Mouse (Mus musculus): Measurements from ENCODE around the gene Padi4. TPM values are rescaled to one million over a fixed set of nuclear protein-coding genes. Genes with fewer than 3 reads are reported as not detected.
A peak's percentile ranks its signal among the peaks of the same experiment; 100 is the strongest.

Padi4 gene
- total and polyA plus RNA-seq, 3 experiments = 0.02 TPM; not detected in 2

DNA sequence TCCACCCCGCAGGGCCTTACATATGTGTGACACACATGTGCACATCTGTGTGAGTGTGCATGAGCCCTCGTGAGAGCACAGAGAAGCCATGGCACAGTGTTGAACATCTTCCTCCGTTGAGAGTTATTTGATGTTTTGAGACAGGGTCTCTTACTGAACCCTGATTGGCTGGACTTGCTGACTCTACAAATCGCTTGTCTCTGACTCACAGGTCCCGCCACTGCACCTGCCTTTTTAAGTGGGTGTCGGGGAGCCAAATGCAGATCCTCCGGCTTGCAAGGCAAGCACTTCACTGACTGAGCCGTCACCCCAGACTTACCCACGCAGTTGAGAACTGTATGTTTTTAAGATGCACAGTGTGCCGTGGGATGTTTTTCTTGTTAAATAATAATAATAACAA, 1.8 kb upstream of the Padi4 start:
- Histone ChIP-seq H3K9me3 (replicated peaks) (no peaks in the 10 kb centered on the region), H3K4me1 (ENCODE audit: insufficient read depth, low read depth, low read length) (no peaks in the 10 kb centered on the region), H3K36me3 (replicated peaks) (no peaks in the 10 kb centered on the region), H3K4me3 (ENCODE audit: low read depth, low read length) (no peak overlapping the region), H3K27me3 (ENCODE audit: insufficient read depth, low read length) (peaks cover 9% of the 10 kb centered on the region; the same call in 1 of the 2 replicates)
- TF ChIP-seq CTCF (IDR thresholded peaks at IDR 0.05; ENCODE audit: low read depth, low read length) = no peak
- TF ChIP-seq GATA2 (IDR thresholded peaks at IDR 0.05; ENCODE audit: borderline replicate concordance, low read depth, low read length) = no peak
- no peak for TF ChIP-seq GATA1 (IDR thresholded peaks at IDR 0.05; ENCODE audit: borderline replicate concordance, low read length)
- TF ChIP-seq TAL1 (conservative IDR thresholded peaks at IDR 0.05; ENCODE audit: low read depth, low read length) = no peak
- no peak for TF ChIP-seq POLR2AphosphoS5 (IDR thresholded peaks at IDR 0.05; ENCODE audit: insufficient replicate concordance, low read depth, low read length)
- DNase-seq (ENCODE audit: low spot score) (no peak), ATAC-seq (ENCODE audit: extremely low read depth, insufficient number of reproducible peaks, low FRiP score, poor library complexity, severe bottlenecking) (no peak)

DNA sequence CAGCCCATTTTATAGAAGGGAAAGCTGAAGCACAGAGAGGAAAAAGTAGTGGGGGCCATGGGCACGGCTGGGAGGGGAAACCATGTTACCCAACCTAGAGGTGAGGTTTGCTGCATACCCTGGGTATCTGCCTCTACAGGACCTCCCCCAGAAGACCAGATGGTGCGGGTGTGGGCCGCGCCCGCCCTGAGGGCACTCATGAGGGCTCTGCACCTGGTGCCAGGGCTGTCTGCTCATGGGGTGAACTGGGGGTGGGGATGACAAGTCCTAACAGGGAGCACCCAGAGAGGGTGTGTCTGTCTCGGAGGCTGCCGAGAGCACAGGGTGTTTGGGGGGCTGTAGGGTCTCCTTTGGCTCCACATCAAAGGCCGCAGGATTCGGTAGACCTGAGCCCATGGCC, 857 bp upstream of the Padi4 start:
- Histone ChIP-seq H3K4me1 (ENCODE audit: insufficient read depth, low read depth, low read length) (peaks cover 6% of the 10 kb centered on the region), H3K9me3 (replicated peaks) (no peaks in the 10 kb centered on the region), H3K27me3 (ENCODE audit: insufficient read depth, low read length) (peaks cover 7% of the 10 kb centered on the region; the same call in 1 of the 2 replicates), H3K4me3 (ENCODE audit: low read depth, low read length) (no peak overlapping the region), H3K36me3 (replicated peaks) (no peaks in the 10 kb centered on the region)
- DNase-seq (ENCODE audit: low spot score) = no peak
- TF ChIP-seq POLR2AphosphoS5 (IDR thresholded peaks at IDR 0.05; ENCODE audit: insufficient replicate concordance, low read depth, low read length) = no peak
- TF ChIP-seq GATA1 (IDR thresholded peaks at IDR 0.05; ENCODE audit: borderline replicate concordance, low read length) = no peak
- no peak for TF ChIP-seq TAL1 (conservative IDR thresholded peaks at IDR 0.05; ENCODE audit: low read depth, low read length)
- TF ChIP-seq CTCF (IDR thresholded peaks at IDR 0.05; ENCODE audit: low read depth, low read length) = no peak
- no peak for TF ChIP-seq GATA2 (IDR thresholded peaks at IDR 0.05; ENCODE audit: borderline replicate concordance, low read depth, low read length)
- no peak for ATAC-seq (ENCODE audit: extremely low read depth, insufficient number of reproducible peaks, low FRiP score, poor library complexity, severe bottlenecking)

DNA sequence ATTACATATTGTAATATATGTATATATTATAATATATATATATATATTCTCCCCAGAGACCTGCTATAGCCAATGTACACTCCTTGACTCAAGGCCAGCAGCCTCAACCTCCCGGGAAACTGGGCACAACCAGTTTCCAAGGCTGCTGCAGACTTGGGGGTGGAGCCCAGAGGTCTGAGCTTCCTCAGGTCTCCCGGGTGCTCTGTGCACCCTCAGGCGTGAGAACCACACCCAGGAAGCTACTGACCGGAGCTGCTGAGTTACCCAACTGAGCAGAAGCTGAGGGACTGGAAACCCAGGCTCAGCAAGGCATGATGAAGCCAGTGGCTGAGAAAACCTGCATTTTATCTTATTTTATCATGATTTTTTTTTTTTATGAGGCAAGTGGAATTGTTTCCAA, 2.9 kb downstream of the Padi4 start:
- Histone ChIP-seq H3K27me3 (ENCODE audit: insufficient read depth, low read length) (peaks cover 12% of the 10 kb centered on the region), H3K4me1 (ENCODE audit: insufficient read depth, low read depth, low read length) (peaks cover 6% of the 10 kb centered on the region), H3K9me3 (replicated peaks) (no peaks in the 10 kb centered on the region), H3K4me3 (ENCODE audit: low read depth, low read length) (no peak overlapping the region), H3K36me3 (replicated peaks) (no peaks in the 10 kb centered on the region)
- no peak for ATAC-seq (ENCODE audit: extremely low read depth, insufficient number of reproducible peaks, low FRiP score, poor library complexity, severe bottlenecking)
- TF ChIP-seq POLR2AphosphoS5 (IDR thresholded peaks at IDR 0.05; ENCODE audit: insufficient replicate concordance, low read depth, low read length) (no peak), CTCF (IDR thresholded peaks at IDR 0.05; ENCODE audit: low read depth, low read length) (no peak), TAL1 (conservative IDR thresholded peaks at IDR 0.05; ENCODE audit: low read depth, low read length) (no peak), GATA1 (IDR thresholded peaks at IDR 0.05; ENCODE audit: borderline replicate concordance, low read length) (no peak), GATA2 (IDR thresholded peaks at IDR 0.05; ENCODE audit: borderline replicate concordance, low read depth, low read length) (no peak)
- DNase-seq (ENCODE audit: low spot score) = no peak

DNA sequence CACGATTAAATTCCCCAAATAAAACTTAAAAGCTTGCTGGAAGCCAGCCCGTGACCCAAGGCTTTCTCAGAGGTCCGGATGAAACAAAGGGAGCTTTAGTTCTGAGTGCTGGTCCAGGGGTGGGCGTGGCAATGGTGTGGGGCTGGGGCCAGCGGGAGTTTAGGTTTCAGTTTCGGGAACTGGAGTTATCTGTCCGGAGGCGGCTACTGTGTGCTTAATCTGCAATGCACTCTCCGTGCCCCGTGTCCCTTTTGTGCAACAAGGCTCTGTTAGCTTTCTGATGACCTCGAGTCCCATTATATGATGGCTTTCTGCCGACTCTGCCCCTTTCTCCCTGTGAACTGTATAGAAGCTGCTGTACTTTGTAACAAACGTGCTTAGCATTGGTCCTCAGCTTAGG, 3.6 kb downstream of the Padi4 start:
- ATAC-seq (ENCODE audit: extremely low read depth, insufficient number of reproducible peaks, low FRiP score, poor library complexity, severe bottlenecking) (no peak), DNase-seq (ENCODE audit: low spot score) (no peak)
- H3K36me3 ChIP-seq (replicated peaks) = no peaks in the 10 kb centered on the region
- H3K4me1 ChIP-seq (ENCODE audit: insufficient read depth, low read depth, low read length) = peaks cover 6% of the 10 kb centered on the region
- peaks cover 12% of the 10 kb centered on the region for H3K27me3 ChIP-seq (ENCODE audit: insufficient read depth, low read length)
- TF ChIP-seq GATA2 (IDR thresholded peaks at IDR 0.05; ENCODE audit: borderline replicate concordance, low read depth, low read length) (no peak), GATA1 (IDR thresholded peaks at IDR 0.05; ENCODE audit: borderline replicate concordance, low read length) (no peak), POLR2AphosphoS5 (IDR thresholded peaks at IDR 0.05; ENCODE audit: insufficient replicate concordance, low read depth, low read length) (no peak), TAL1 (conservative IDR thresholded peaks at IDR 0.05; ENCODE audit: low read depth, low read length) (no peak), CTCF (IDR thresholded peaks at IDR 0.05; ENCODE audit: low read depth, low read length) (no peak)
- H3K9me3 ChIP-seq (replicated peaks) = no peaks in the 10 kb centered on the region
- peak overlapping the region; percentile 57; the same call in 1 of the 2 replicates for H3K4me3 ChIP-seq (ENCODE audit: low read depth, low read length)

DNA sequence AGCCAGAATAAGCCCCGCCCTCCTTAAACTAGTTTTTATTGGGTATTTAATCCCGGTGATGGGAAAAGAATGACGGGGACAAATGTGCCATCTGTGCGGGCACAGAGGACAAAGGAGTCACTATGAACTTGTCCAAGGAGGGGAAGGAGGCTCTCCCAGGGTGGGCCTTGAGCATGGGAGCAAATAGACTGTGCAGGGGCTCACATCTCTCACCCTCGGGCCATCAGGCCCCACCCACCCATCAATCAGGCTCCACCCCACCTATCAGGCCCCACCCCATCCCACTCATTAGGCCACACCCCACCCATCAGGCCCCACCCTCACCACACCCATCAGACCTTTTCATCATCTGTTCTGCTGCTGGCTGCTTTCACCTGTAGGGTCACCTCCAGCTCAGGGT, 5.1 kb downstream of the Padi4 start:
- DNase-seq (ENCODE audit: low spot score) (no peak), ATAC-seq (ENCODE audit: extremely low read depth, insufficient number of reproducible peaks, low FRiP score, poor library complexity, severe bottlenecking) (no peak)
- TF ChIP-seq TAL1 (conservative IDR thresholded peaks at IDR 0.05; ENCODE audit: low read depth, low read length) = no peak
- no peak for TF ChIP-seq POLR2AphosphoS5 (IDR thresholded peaks at IDR 0.05; ENCODE audit: insufficient replicate concordance, low read depth, low read length)
- TF ChIP-seq CTCF (IDR thresholded peaks at IDR 0.05; ENCODE audit: low read depth, low read length) = no peak
- no peak for TF ChIP-seq GATA1 (IDR thresholded peaks at IDR 0.05; ENCODE audit: borderline replicate concordance, low read length)
- TF ChIP-seq GATA2 (IDR thresholded peaks at IDR 0.05; ENCODE audit: borderline replicate concordance, low read depth, low read length) = no peak
- Histone ChIP-seq H3K9me3 (replicated peaks) (no peaks in the 10 kb centered on the region), H3K27me3 (ENCODE audit: insufficient read depth, low read length) (peaks cover 12% of the 10 kb centered on the region), H3K4me1 (ENCODE audit: insufficient read depth, low read depth, low read length) (peaks cover 6% of the 10 kb centered on the region), H3K4me3 (ENCODE audit: low read depth, low read length) (no peak overlapping the region), H3K36me3 (replicated peaks) (no peaks in the 10 kb centered on the region)

DNA sequence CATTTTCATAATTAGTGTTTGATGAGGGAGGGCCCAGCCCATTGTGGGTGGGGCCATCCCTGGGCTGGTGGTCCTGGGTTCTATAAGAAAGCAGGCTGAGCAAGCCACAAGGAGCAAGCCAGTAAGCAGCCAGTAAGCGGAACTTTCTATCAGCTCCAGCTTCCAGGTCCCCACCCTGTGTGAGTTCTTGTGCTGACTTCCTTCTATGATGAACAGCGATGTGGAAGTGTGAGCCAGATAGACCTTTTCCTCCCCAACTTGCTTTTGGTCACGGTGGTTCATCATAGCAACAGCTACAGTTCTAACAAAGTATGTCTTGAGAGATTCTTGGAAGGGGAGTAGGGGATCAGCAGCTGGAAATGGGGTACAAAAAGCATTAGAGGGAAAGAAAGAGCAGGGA, 8.1 kb downstream of the Padi4 start:
- Histone ChIP-seq H3K27me3 (ENCODE audit: insufficient read depth, low read length) (peaks cover 14% of the 10 kb centered on the region), H3K4me1 (ENCODE audit: insufficient read depth, low read depth, low read length) (peaks cover 6% of the 10 kb centered on the region)
- no peak for ATAC-seq (ENCODE audit: extremely low read depth, insufficient number of reproducible peaks, low FRiP score, poor library complexity, severe bottlenecking)

More for the DNA sequence above, 8.1 kb downstream of the Padi4 start:
- DNase-seq (ENCODE audit: low spot score) = no peak
- Histone ChIP-seq H3K36me3 (replicated peaks) (no peaks in the 10 kb centered on the region), H3K4me3 (ENCODE audit: low read depth, low read length) (no peak overlapping the region), H3K9me3 (replicated peaks) (no peaks in the 10 kb centered on the region)
- TF ChIP-seq POLR2AphosphoS5 (IDR thresholded peaks at IDR 0.05; ENCODE audit: insufficient replicate concordance, low read depth, low read length) = no peak
- TF ChIP-seq CTCF (IDR thresholded peaks at IDR 0.05; ENCODE audit: low read depth, low read length) = no peak
- no peak for TF ChIP-seq GATA1 (IDR thresholded peaks at IDR 0.05; ENCODE audit: borderline replicate concordance, low read length)
- no peak for TF ChIP-seq GATA2 (IDR thresholded peaks at IDR 0.05; ENCODE audit: borderline replicate concordance, low read depth, low read length)
- TF ChIP-seq TAL1 (conservative IDR thresholded peaks at IDR 0.05; ENCODE audit: low read depth, low read length) = no peak

All from G1E (cell line).